Mouse (Mus musculus) hindbrain, embryonic 15.5 days (tissue): ENCODE data around the gene Pskh1. TPM values are rescaled to one million over a fixed set of nuclear protein-coding genes. Genes with fewer than 3 reads are reported as not detected.

Experiments
- ATAC-seq: fragments of 200-750 bp; cut with Nextera tagmentation; 2 replicates; pipeline ENCODE4 v1.8.0; 2017; ENCODE audit warnings: low read depth, moderate number of reproducible peaks, moderate TSS enrichment; ENCODE audit not compliant: low FRiP score
- H3K27ac ChIP-seq: fragments of 300-500 bp; sonication (generic); replicated peaks from 2 replicates; pipeline ENCODE4 v1.5.1; 2015; ENCODE audit warnings: mild to moderate bottlenecking, inconsistent platforms
- H3K27me3 ChIP-seq: fragments of 300-500 bp; sonication (generic); 2 replicates; pipeline ENCODE4 v1.6.1; 2015; ENCODE audit warnings: control low read depth, inconsistent platforms
- H3K36me3 ChIP-seq: fragments of 300-500 bp; sonication (generic); 2 replicates; pipeline ENCODE4 v1.6.1; 2015; ENCODE audit warnings: control low read depth, inconsistent platforms
- H3K4me1 ChIP-seq: fragments of 300-500 bp; sonication (generic); replicated peaks from 2 replicates; pipeline ENCODE4 v1.6.1; 2015; ENCODE audit warnings: control low read depth, inconsistent platforms
- H3K4me2 ChIP-seq: fragments of 300-500 bp; sonication (generic); 2 replicates; pipeline ENCODE4 v1.6.1; 2015; ENCODE audit warnings: moderate library complexity, mild to moderate bottlenecking, inconsistent platforms
- H3K4me3 ChIP-seq: fragments of 300-500 bp; sonication (generic); 2 replicates; pipeline ENCODE4 v1.5.1; 2015; ENCODE audit warnings: mild to moderate bottlenecking, inconsistent platforms
- H3K9ac ChIP-seq: fragments of 300-500 bp; sonication (generic); 2 replicates; pipeline ENCODE4 v1.6.1; 2015; ENCODE audit warnings: inconsistent platforms
- H3K9me3 ChIP-seq: fragments of 300-500 bp; sonication (generic); 2 replicates; pipeline ENCODE4 v1.6.1; 2016; ENCODE audit warnings: control low read depth, inconsistent platforms
- WGBS: fragments of 180-500 bp; shearing (Covaris S2); methylation state at CpG from one replicate; pipeline ENCODE4 v1.1.7; 2015; 5-methylcytosine and 5-hydroxymethylcytosine counted together
- polyA plus RNA-seq: library from polyadenylated mRNA; unstranded; fragments of >200 nt; fragmentation: Nextera tagmentation; extraction: Ambion mirVana; gene quantifications from 2 replicates; pipeline ENCODE4 v1.2.1, GENCODE M21; 2015

Gene Pskh1
- polyA plus RNA-seq, 1 experiment from 2014 or later, result 11.0 TPM

- Histone ChIP-seq H3K27me3 (no peaks in the 10 kb centered on the region), H3K9ac (peak within 1 kb of the TSS; percentile 89), H3K36me3 (no peaks in the 10 kb centered on the region), H3K4me1 (peaks cover 67% of the 10 kb centered on the region), H3K27ac (peak within 1 kb of the TSS; percentile 93), H3K4me3 (peak within 1 kb of the TSS; percentile 82), H3K9me3 (no peaks in the 10 kb centered on the region), H3K4me2 (peak within 1 kb of the TSS; percentile 79)
- under 1% methylated on average over 59 of the region's 59 CpGs for WGBS
- ATAC-seq, result peak; percentile 97
These were observed 39.9 kb upstream of the Pskh1 start, which contains the start of gene Nutf2 for GRCm38 (mm10) chr8:105860143-105860981. TSS of gene Nutf2 (plus strand) at chr8:105860580.

- H3K9me3 ChIP-seq, result no peaks in the 10 kb centered on the region
- peak overlapping the region; percentile 89 for H3K9ac ChIP-seq
- H3K4me3 ChIP-seq, result peak overlapping the region; percentile 82
- ATAC-seq, result no peak
- H3K27me3 ChIP-seq, result no peaks in the 10 kb centered on the region
- WGBS, result 0% methylated on average over 1 of the region's 1 CpGs
- H3K27ac ChIP-seq, result no peak overlapping the region
- peaks cover 52% of the 10 kb centered on the region for H3K4me1 ChIP-seq
- H3K4me2 ChIP-seq, result peak overlapping the region; percentile 79
- H3K36me3 ChIP-seq, result peaks cover 8% of the 10 kb centered on the region; the same call in 1 of the 2 replicates
These were observed 38.3 kb upstream of the Pskh1 start for GRCm38 (mm10) chr8:105861951-105862350.

GRCm38 (mm10) chr8:105866364-105867029 is 33.7 kb upstream of the Pskh1 start:
- ATAC-seq, result no peak
- peaks cover 29% of the 10 kb centered on the region for H3K36me3 ChIP-seq
- 88% methylated on average over 6 of the region's 6 CpGs for WGBS

GRCm38 (mm10) chr8:105874301-105874700 is 25.9 kb upstream of the Pskh1 start:
- Histone ChIP-seq H3K9ac (no peak overlapping the region), H3K27ac (no peak overlapping the region), H3K27me3 (no peaks in the 10 kb centered on the region), H3K36me3 (peaks cover 54% of the 10 kb centered on the region), H3K4me2 (no peak overlapping the region), H3K9me3 (no peaks in the 10 kb centered on the region), H3K4me3 (no peak overlapping the region), H3K4me1 (no peaks in the 10 kb centered on the region)
- ATAC-seq, result no peak
- 93% methylated on average over 6 of the region's 6 CpGs for WGBS

More at GRCm38 (mm10) chr8:105866364-105867029, 33.7 kb upstream of the Pskh1 start:
- Histone ChIP-seq H3K9me3 (no peaks in the 10 kb centered on the region), H3K4me1 (peaks cover 19% of the 10 kb centered on the region), H3K27ac (no peak overlapping the region), H3K4me2 (no peak overlapping the region), H3K4me3 (no peak overlapping the region), H3K27me3 (no peaks in the 10 kb centered on the region), H3K9ac (no peak overlapping the region)

- Histone ChIP-seq H3K9ac (peak within 1 kb of the TSS; percentile 88), H3K27ac (peak within 1 kb of the TSS; percentile 68), H3K27me3 (no peaks in the 10 kb centered on the region), H3K36me3 (peaks cover 47% of the 10 kb centered on the region), H3K4me2 (peak within 1 kb of the TSS; percentile 93), H3K4me3 (peak within 1 kb of the TSS; percentile 84), H3K4me1 (peaks cover 29% of the 10 kb centered on the region), H3K9me3 (no peaks in the 10 kb centered on the region)
- ATAC-seq, result peak; percentile 78
- 1% methylated on average over 45 of the region's 45 CpGs for WGBS
These were observed 19.3 kb upstream of the Pskh1 start, which contains the start of gene Edc4 for GRCm38 (mm10) chr8:105880754-105881520. TSS of gene Edc4 (plus strand) at chr8:105880881.

GRCm38 (mm10) chr8:105889756-105890465 is 10.3 kb upstream of the Pskh1 start:
- ATAC-seq, result no peak
- H3K4me3 ChIP-seq, result no peak overlapping the region
- 94% methylated on average over 12 of the region's 12 CpGs for WGBS

GRCm38 (mm10) chr8:105890870-105891269 is 9.4 kb upstream of the Pskh1 start:
- no peak overlapping the region for H3K9ac ChIP-seq
- peaks cover 69% of the 10 kb centered on the region for H3K36me3 ChIP-seq
- no peaks in the 10 kb centered on the region for H3K27me3 ChIP-seq
- H3K27ac ChIP-seq, result no peak overlapping the region
- peaks cover 6% of the 10 kb centered on the region for H3K4me1 ChIP-seq
- WGBS, result 89% methylated on average over 6 of the region's 6 CpGs
- no peaks in the 10 kb centered on the region for H3K9me3 ChIP-seq
- H3K4me2 ChIP-seq, result no peak overlapping the region
- ATAC-seq, result no peak
- H3K4me3 ChIP-seq, result no peak overlapping the region

More at GRCm38 (mm10) chr8:105889756-105890465, 10.3 kb upstream of the Pskh1 start:
- Histone ChIP-seq H3K9ac (no peak overlapping the region), H3K27ac (no peak overlapping the region), H3K36me3 (peaks cover 79% of the 10 kb centered on the region), H3K4me1 (peaks cover 6% of the 10 kb centered on the region), H3K4me2 (no peak overlapping the region), H3K9me3 (no peaks in the 10 kb centered on the region), H3K27me3 (no peaks in the 10 kb centered on the region)

- no peaks in the 10 kb centered on the region for H3K27me3 ChIP-seq
- H3K4me3 ChIP-seq, result no peak overlapping the region
- no peak for ATAC-seq
- H3K4me1 ChIP-seq, result peaks cover 6% of the 10 kb centered on the region
- no peak overlapping the region for H3K4me2 ChIP-seq
- peaks cover 54% of the 10 kb centered on the region for H3K36me3 ChIP-seq
- H3K9ac ChIP-seq, result no peak overlapping the region
- H3K27ac ChIP-seq, result no peak overlapping the region
- no peaks in the 10 kb centered on the region for H3K9me3 ChIP-seq
- WGBS, result 84% methylated on average over 6 of the region's 6 CpGs
These were observed 7.8 kb upstream of the Pskh1 start for GRCm38 (mm10) chr8:105892432-105892831.

GRCm38 (mm10) chr8:105893339-105893738 is 6.9 kb upstream of the Pskh1 start, which contains the start of gene Nrn1l:
TSS of gene Nrn1l (plus strand) at chr8:105893567.
- H3K36me3 ChIP-seq, result peaks cover 47% of the 10 kb centered on the region
- no peak within 1 kb of the TSS for H3K4me3 ChIP-seq
- no peaks in the 10 kb centered on the region for H3K9me3 ChIP-seq
- peak within 1 kb of the TSS; percentile 29; the same call in 1 of the 2 replicates for H3K4me2 ChIP-seq
- H3K9ac ChIP-seq, result no peak within 1 kb of the TSS
- ATAC-seq, result peak; percentile 88
- 2% methylated on average over 11 of the region's 11 CpGs for WGBS
- H3K27ac ChIP-seq, result 0 out of 2 replicates have a peak within 1 kb of the TSS, but pooled peaks have one; percentile 34
- H3K27me3 ChIP-seq, result no peaks in the 10 kb centered on the region
- peaks cover 6% of the 10 kb centered on the region for H3K4me1 ChIP-seq

GRCm38 (mm10) chr8:105897801-105898480 is 2.3 kb upstream of the Pskh1 start:
- Histone ChIP-seq H3K27me3 (no peaks in the 10 kb centered on the region), H3K36me3 (peaks cover 6% of the 10 kb centered on the region; the same call in 1 of the 2 replicates), H3K4me1 (peaks cover 15% of the 10 kb centered on the region), H3K4me3 (no peak overlapping the region), H3K9me3 (no peaks in the 10 kb centered on the region), H3K27ac (no peak overlapping the region), H3K4me2 (no peak overlapping the region), H3K9ac (no peak overlapping the region)
- ATAC-seq, result no peak
- WGBS, result 87% methylated on average over 9 of the region's 9 CpGs
